Mouse (Mus musculus) embryonic facial prominence, embryonic 14.5 days (tissue): ENCODE measurements around the gene Csnk1g2. TPM values are rescaled to one million over a fixed set of nuclear protein-coding genes. Genes with fewer than 3 reads are reported as not detected.

ENCODE experiments used
- ATAC-seq: fragments of 200-750 bp; cut with Nextera tagmentation; 2 replicates; pipeline ENCODE4 v1.8.0; 2017; ENCODE audit warnings: low read depth, moderate number of reproducible peaks, moderate TSS enrichment
- DNase-seq: peaks from one replicate; pipeline ENCODE4 v3.0.0-alpha.2; 2015; ENCODE audit warnings: low spot score
- H3K27ac ChIP-seq: fragments of 300-500 bp; sonication (generic); replicated peaks from 2 replicates; pipeline ENCODE4 v1.5.1; 2014; ENCODE audit warnings: low read depth, mild to moderate bottlenecking, low read length, moderate library complexity
- H3K27me3 ChIP-seq: fragments of 300-500 bp; sonication (generic); replicated peaks from 2 replicates; pipeline ENCODE4 v1.6.1; 2014; ENCODE audit warnings: low read length; ENCODE audit not compliant: control insufficient read depth, insufficient read depth
- H3K36me3 ChIP-seq: fragments of 300-500 bp; sonication (generic); 2 replicates; pipeline ENCODE4 v1.6.1; 2014; ENCODE audit warnings: low read length, mixed read lengths; ENCODE audit not compliant: control insufficient read depth, insufficient read depth
- H3K4me1 ChIP-seq: fragments of 300-500 bp; sonication (generic); 2 replicates; pipeline ENCODE4 v1.6.1; 2014; ENCODE audit warnings: antibody characterized with exemption, low read length; ENCODE audit not compliant: control insufficient read depth, insufficient read depth
- H3K4me2 ChIP-seq: fragments of 300-500 bp; sonication (generic); 2 replicates; pipeline ENCODE4 v1.6.1; 2014; ENCODE audit warnings: low read depth, mild to moderate bottlenecking, low read length, moderate library complexity, mixed read lengths
- H3K4me3 ChIP-seq: fragments of 300-500 bp; sonication (generic); 2 replicates; pipeline ENCODE4 v1.5.1; 2014; ENCODE audit warnings: low read depth, mild to moderate bottlenecking, low read length
- H3K9ac ChIP-seq: fragments of 300-500 bp; sonication (generic); 2 replicates; pipeline ENCODE4 v1.6.1; 2014; ENCODE audit warnings: low read depth, mild to moderate bottlenecking, low read length, moderate library complexity, mixed read lengths
- H3K9me3 ChIP-seq: fragments of 300-500 bp; sonication (generic); 2 replicates; pipeline ENCODE4 v1.6.1; 2016; ENCODE audit warnings: low read length; ENCODE audit not compliant: control insufficient read depth
- WGBS: fragments of 180-500 bp; shearing (Covaris S2); extraction: QIAGEN DNeasy Blood & Tissue Kit; methylation state at CpG from one replicate; pipeline ENCODE4 v1.1.7; 2014; 5-methylcytosine and 5-hydroxymethylcytosine counted together
- microRNA-seq: library from miRNA; unstranded; fragments of <30 nt; microRNA quantifications from one replicate; pipeline ENCODE4, GENCODE M21; 2016; ENCODE audit warnings: borderline number of aligned reads
- polyA plus RNA-seq: library from polyadenylated mRNA; unstranded; fragments of >200 nt; fragmentation: Nextera tagmentation; extraction: Ambion mirVana; gene quantifications from 2 replicates; pipeline ENCODE4 v1.2.1, GENCODE M21; 2014

Csnk1g2 gene
- polyA plus RNA-seq, 1 experiment from 2014 or later: 104 TPM

- Histone ChIP-seq H3K4me3 (no peak overlapping the region), H3K9ac (no peak overlapping the region), H3K4me1 (peaks cover 5% of the 10 kb centered on the region; the same call in 1 of the 2 replicates), H3K9me3 (no peaks in the 10 kb centered on the region), H3K27me3 (no peaks in the 10 kb centered on the region), H3K27ac (no peak overlapping the region), H3K4me2 (no peak overlapping the region), H3K36me3 (peaks cover 35% of the 10 kb centered on the region)
- ATAC-seq: no peak
- DNase-seq: no peak
- 95% methylated on average over 1 of the region's 1 CpGs for WGBS
Observed at GRCm38 (mm10) chr10:80683647-80684046, 61.0 kb downstream of the Csnk1g2 start.

GRCm38 (mm10) chr10:80684214-80684613, 61.6 kb downstream of the Csnk1g2 start:
- DNase-seq: peak; percentile 57
- no peak overlapping the region for H3K9ac ChIP-seq
- H3K36me3 ChIP-seq: peaks cover 41% of the 10 kb centered on the region
- 63% methylated on average over 5 of the region's 6 CpGs for WGBS
- H3K4me1 ChIP-seq: peaks cover 4% of the 10 kb centered on the region; the same call in 1 of the 2 replicates
- no peak overlapping the region for H3K4me3 ChIP-seq
- H3K4me2 ChIP-seq: no peak overlapping the region
- H3K27ac ChIP-seq: no peak overlapping the region
- H3K27me3 ChIP-seq: no peaks in the 10 kb centered on the region
- no peaks in the 10 kb centered on the region for H3K9me3 ChIP-seq
- ATAC-seq: no peak

GRCm38 (mm10) chr10:80684984-80685383, 62.3 kb downstream of the Csnk1g2 start:
- no peaks in the 10 kb centered on the region for H3K27me3 ChIP-seq
- no peak overlapping the region for H3K9ac ChIP-seq
- peaks cover 49% of the 10 kb centered on the region for H3K36me3 ChIP-seq
- ATAC-seq (no peak), DNase-seq (no peak)
- no peak overlapping the region for H3K4me2 ChIP-seq
- no peak overlapping the region for H3K27ac ChIP-seq
- no peak overlapping the region for H3K4me3 ChIP-seq
- no peaks in the 10 kb centered on the region for H3K9me3 ChIP-seq
- H3K4me1 ChIP-seq: no peaks in the 10 kb centered on the region
- 92% methylated on average over 4 of the region's 4 CpGs for WGBS

GRCm38 (mm10) chr10:80686617-80687016, 64.0 kb downstream of the Csnk1g2 start:
- H3K27me3 ChIP-seq: no peaks in the 10 kb centered on the region
- H3K36me3 ChIP-seq: peaks cover 65% of the 10 kb centered on the region
- H3K9ac ChIP-seq: no peak overlapping the region
- DNase-seq: no peak
- H3K4me1 ChIP-seq: no peaks in the 10 kb centered on the region
- no peaks in the 10 kb centered on the region for H3K9me3 ChIP-seq
- H3K4me2 ChIP-seq: no peak overlapping the region
- no peak for ATAC-seq
- no peak overlapping the region for H3K27ac ChIP-seq
- WGBS: 92% methylated on average over 3 of the region's 3 CpGs
- no peak overlapping the region for H3K4me3 ChIP-seq

GRCm38 (mm10) chr10:80687850-80688249, 65.2 kb downstream of the Csnk1g2 start:
- no peaks in the 10 kb centered on the region for H3K4me1 ChIP-seq
- no peak overlapping the region for H3K27ac ChIP-seq
- no peak overlapping the region for H3K4me2 ChIP-seq
- H3K9ac ChIP-seq: no peak overlapping the region
- H3K4me3 ChIP-seq: no peak overlapping the region
- WGBS: 33% methylated on average over 5 of the region's 5 CpGs
- H3K9me3 ChIP-seq: no peaks in the 10 kb centered on the region
- ATAC-seq (peak; percentile 82), DNase-seq (peak; percentile 82)
- no peaks in the 10 kb centered on the region for H3K27me3 ChIP-seq
- H3K36me3 ChIP-seq: peaks cover 71% of the 10 kb centered on the region

Small RNA genes within 50 kb of the gene (microRNA-seq; reads per million reads assigned to microRNA genes)
- gene Mir6912: not detected

Other genes starting within 250 kb of the Csnk1g2 start
- gene Mex3d, start 235.2 kb upstream of the Csnk1g2 start, polyA plus RNA-seq: 6.2 and 6.4 TPM in 2 replicates
- gene Mbd3, start 223.3 kb upstream of the Csnk1g2 start, polyA plus RNA-seq: 164 and 186 TPM in 2 replicates
- gene Uqcr11, start 216.0 kb upstream of the Csnk1g2 start, polyA plus RNA-seq: 751 and 879 TPM in 2 replicates
- 93.7 and 112 TPM in 2 replicates for gene Tcf3, start 189.2 kb upstream of the Csnk1g2 start, polyA plus RNA-seq
- gene Onecut3, start 128.0 kb upstream of the Csnk1g2 start, polyA plus RNA-seq: not detected in 2 replicates
- gene Atp8b3, start 83.7 kb upstream of the Csnk1g2 start, polyA plus RNA-seq: 0.13 and 0.24 TPM in 2 replicates
- 22.6 and 26.2 TPM in 2 replicates for gene Rexo1, start 61.3 kb upstream of the Csnk1g2 start, polyA plus RNA-seq
- gene Klf16, start 45.5 kb upstream of the Csnk1g2 start, polyA plus RNA-seq: 9.7 and 9.9 TPM in 2 replicates
- gene Abhd17a, start 32.5 kb upstream of the Csnk1g2 start, polyA plus RNA-seq: 115 and 124 TPM in 2 replicates
- gene Scamp4, start 20.0 kb upstream of the Csnk1g2 start, polyA plus RNA-seq: 84.6 and 96.3 TPM in 2 replicates
- gene Adat3, start 20.0 kb upstream of the Csnk1g2 start, polyA plus RNA-seq: 6.1 and 6.2 TPM in 2 replicates
- 1.9 and 2.5 TPM in 2 replicates for gene Gm49322, start 16.8 kb upstream of the Csnk1g2 start, polyA plus RNA-seq
- 71.6 and 81.2 TPM in 2 replicates for gene Btbd2, start 34.2 kb downstream of the Csnk1g2 start, polyA plus RNA-seq
- 84.6 and 86.7 TPM in 2 replicates for gene Mknk2, start 55.3 kb downstream of the Csnk1g2 start, polyA plus RNA-seq
- gene Mob3a, start 79.1 kb downstream of the Csnk1g2 start, polyA plus RNA-seq: 31.2 and 37.0 TPM in 2 replicates
- 10.3 and 14.4 TPM in 2 replicates for gene Izumo4, start 79.3 kb downstream of the Csnk1g2 start, polyA plus RNA-seq
- 67.6 and 75.8 TPM in 2 replicates for gene Ap3d1, start 119.4 kb downstream of the Csnk1g2 start, polyA plus RNA-seq
- gene Dot1l, start 132.4 kb downstream of the Csnk1g2 start, polyA plus RNA-seq: 20.7 and 21.5 TPM in 2 replicates
- gene Sf3a2, start 175.4 kb downstream of the Csnk1g2 start, polyA plus RNA-seq: 69.6 TPM in 2 replicates
- 102 and 111 TPM in 2 replicates for gene Plekhj1, start 175.8 kb downstream of the Csnk1g2 start, polyA plus RNA-seq
- 0.13 TPM in 1 of 2 replicates, not detected in the other for gene Amh, start 182.4 kb downstream of the Csnk1g2 start, polyA plus RNA-seq
- 13.0 and 20.3 TPM in 2 replicates for gene Jsrp1, start 190.7 kb downstream of the Csnk1g2 start, polyA plus RNA-seq
- gene Oaz1, start 203.8 kb downstream of the Csnk1g2 start, polyA plus RNA-seq: 1,606 and 1,697 TPM in 2 replicates
- gene Lingo3, start 221.2 kb downstream of the Csnk1g2 start, polyA plus RNA-seq: 1.2 and 1.3 TPM in 2 replicates
- 303 and 331 TPM in 2 replicates for gene Lsm7, start 232.4 kb downstream of the Csnk1g2 start, polyA plus RNA-seq
- gene Sppl2b, start 232.4 kb downstream of the Csnk1g2 start, polyA plus RNA-seq: 37.6 and 40.8 TPM in 2 replicates
- 0.06 and 0.08 TPM in 2 replicates for gene Tmprss9, start 249.0 kb downstream of the Csnk1g2 start, polyA plus RNA-seq